Mouse (Mus musculus) MEL (cell line): Measurements from ENCODE around the gene Vmp1. TPM values are rescaled to one million over a fixed set of nuclear protein-coding genes. Genes with fewer than 3 reads are reported as not detected.

Experiments
- DNase-seq: peaks from one replicate; pipeline ENCODE4 v3.0.0; 2011; ENCODE audit warnings: low read depth, low spot score
- H3K27ac ChIP-seq: 2 replicates; pipeline ENCODE4 v1.5.1; 2012; ENCODE audit warnings: low read depth, mild to moderate bottlenecking, control low read depth, low read length, moderate library complexity; ENCODE audit not compliant: control insufficient read depth
- H3K27me3 ChIP-seq, 2 experiments: fragments of 150-350 bp in 1 of 2; sonication (generic) in 1 of 2; 2 replicates each; pipeline ENCODE4 v1.6.1; 2012; ENCODE audit warnings: low read length in 2 of 2, mild to moderate bottlenecking in 2 of 2, improper control_type of control experiment in 1 of 2, moderate library complexity in 1 of 2; ENCODE audit not compliant: insufficient read depth in 2 of 2, control insufficient read depth in 1 of 2
- H3K36me3 ChIP-seq, 2 experiments: 2 replicates each; pipeline ENCODE4 v1.6.1; 2012 to 2014; ENCODE audit warnings: low read length in 2 of 2, improper control_type of control experiment in 1 of 2, inconsistent platforms in 1 of 2, mild to moderate bottlenecking in 1 of 2; ENCODE audit not compliant: insufficient read depth in 2 of 2, control insufficient read depth in 1 of 2
- H3K4me1 ChIP-seq, 2 experiments: fragments of 150-350 bp in 1 of 2; sonication (generic) in 1 of 2; 2 replicates each; pipeline ENCODE4 v1.6.1; 2012; ENCODE audit warnings: low read length in 2 of 2, improper control_type of control experiment in 1 of 2, mild to moderate bottlenecking in 1 of 2; ENCODE audit not compliant: insufficient read depth in 2 of 2, control insufficient read depth in 1 of 2
- H3K4me3 ChIP-seq, 2 experiments: fragments of 150-350 bp in 1 of 2; sonication (generic) in 1 of 2; 2 replicates each; pipeline ENCODE4 v1.5.1; 2012; ENCODE audit warnings: low read depth in 2 of 2, low read length in 2 of 2, mild to moderate bottlenecking in 2 of 2, moderate library complexity in 2 of 2, control low read depth in 1 of 2, improper control_type of control experiment in 1 of 2; ENCODE audit not compliant: control insufficient read depth in 1 of 2, insufficient read depth in 1 of 2
- H3K79me2 ChIP-seq: 2 replicates; pipeline ENCODE4 v1.6.1; 2012; ENCODE audit warnings: mild to moderate bottlenecking, low read length, moderate library complexity; ENCODE audit not compliant: control insufficient read depth, poor library complexity, insufficient read depth
- H3K9ac ChIP-seq: 2 replicates; pipeline ENCODE4 v1.6.1; 2012; ENCODE audit warnings: low read depth, mild to moderate bottlenecking, control low read depth, low read length, moderate library complexity; ENCODE audit not compliant: control insufficient read depth, poor library complexity, severe bottlenecking
- H3K9me3 ChIP-seq: fragments of 150-350 bp; sonication (generic); replicated peaks from 2 replicates; pipeline ENCODE4 v1.6.1; 2012; ENCODE audit warnings: mild to moderate bottlenecking, low read length, improper control_type of control experiment, moderate library complexity; ENCODE audit not compliant: insufficient read depth
- BHLHE40 ChIP-seq: IDR thresholded peaks from 2 replicates; pipeline ENCODE4 v1.6.1; 2012; ENCODE audit warnings: low read depth, mild to moderate bottlenecking, inconsistent platforms, low read length, improper control_type of control experiment, borderline replicate concordance
- CHD1 ChIP-seq: IDR thresholded peaks from 2 replicates; pipeline ENCODE4 v1.6.1; 2012; ENCODE audit warnings: low read depth, mild to moderate bottlenecking, inconsistent platforms, low read length, improper control_type of control experiment
- CHD2 ChIP-seq: IDR thresholded peaks from 2 replicates; pipeline ENCODE4 v1.6.1; 2011; ENCODE audit warnings: low read length, improper control_type of control experiment
- E2F4 ChIP-seq: IDR thresholded peaks from 2 replicates; pipeline ENCODE4 v1.6.1; 2011; ENCODE audit warnings: low read depth, low read length, improper control_type of control experiment, borderline replicate concordance
- ELF1 ChIP-seq: IDR thresholded peaks from 2 replicates; pipeline ENCODE4 v1.6.1; 2014; ENCODE audit warnings: low read depth, mild to moderate bottlenecking, inconsistent platforms, low read length, improper control_type of control experiment, moderate library complexity
- EP300 ChIP-seq, 2 experiments: IDR thresholded peaks; 2 replicates each; pipeline ENCODE4 v1.6.1; 2011; ENCODE audit warnings: improper control_type of control experiment in 2 of 2, low read length in 2 of 2, low read depth in 1 of 2, mild to moderate bottlenecking in 1 of 2
- ETS1 ChIP-seq: IDR thresholded peaks from 2 replicates; pipeline ENCODE4 v1.6.1; 2012; ENCODE audit warnings: low read depth, mild to moderate bottlenecking, inconsistent platforms, low read length, improper control_type of control experiment, moderate library complexity
- GABPA ChIP-seq: IDR thresholded peaks from 2 replicates; pipeline ENCODE4 v1.6.1; 2012; ENCODE audit warnings: low read depth, mild to moderate bottlenecking, inconsistent platforms, low read length, improper control_type of control experiment, moderate library complexity
- GATA1 ChIP-seq: IDR thresholded peaks from 2 replicates; pipeline ENCODE4 v1.6.1; 2011; ENCODE audit warnings: low read depth, low read length, improper control_type of control experiment
- JUND ChIP-seq: IDR thresholded peaks from 2 replicates; pipeline ENCODE4 v1.6.1; 2011; ENCODE audit warnings: low read depth, mild to moderate bottlenecking, improper control_type of control experiment, low read length
- KAT2A ChIP-seq: conservative IDR thresholded peaks from 2 replicates; pipeline ENCODE4 v1.6.1; 2012; ENCODE audit warnings: low read depth, low read length, improper control_type of control experiment, inconsistent platforms
- MAFK ChIP-seq: IDR thresholded peaks from 2 replicates; pipeline ENCODE4 v1.6.1; 2011; ENCODE audit warnings: low read depth, mild to moderate bottlenecking, low read length, improper control_type of control experiment, borderline replicate concordance
- MAZ ChIP-seq: IDR thresholded peaks from 2 replicates; pipeline ENCODE4 v1.6.1; 2012; ENCODE audit warnings: low read depth, mild to moderate bottlenecking, inconsistent platforms, low read length, improper control_type of control experiment
- MXI1 ChIP-seq: IDR thresholded peaks from 2 replicates; pipeline ENCODE4 v1.6.1; 2011; ENCODE audit warnings: mild to moderate bottlenecking, low read depth, low read length, improper control_type of control experiment
- MYB ChIP-seq: IDR thresholded peaks from 2 replicates; pipeline ENCODE4 v1.6.1; 2011; ENCODE audit warnings: mild to moderate bottlenecking, low read depth, low read length, improper control_type of control experiment
- NELFE ChIP-seq: IDR thresholded peaks from 2 replicates; pipeline ENCODE4 v1.6.1; 2011; ENCODE audit warnings: low read depth, low read length, improper control_type of control experiment
- NRF1 ChIP-seq: IDR thresholded peaks from 2 replicates; pipeline ENCODE4 v1.6.1; 2014; ENCODE audit warnings: low read depth, mild to moderate bottlenecking, inconsistent platforms, low read length, improper control_type of control experiment, moderate library complexity; ENCODE audit not compliant: poor library complexity, insufficient read depth, severe bottlenecking
- POLR2A ChIP-seq, 2 experiments: IDR thresholded peaks; 2 replicates each; pipeline ENCODE4 v1.6.1; 2011 to 2012; ENCODE audit warnings: low read length in 2 of 2, mild to moderate bottlenecking in 2 of 2, control low read depth in 1 of 2, improper control_type of control experiment in 1 of 2, low read depth in 1 of 2, moderate library complexity in 1 of 2; ENCODE audit not compliant: control insufficient read depth in 1 of 2, insufficient read depth in 1 of 2, poor library complexity in 1 of 2
- POLR2AphosphoS5 ChIP-seq: IDR thresholded peaks from 2 replicates; pipeline ENCODE4 v1.6.1; 2012; ENCODE audit warnings: low read depth, borderline replicate concordance, mild to moderate bottlenecking, inconsistent platforms, low read length, moderate library complexity, mixed read lengths
- RAD21 ChIP-seq: IDR thresholded peaks from 2 replicates; pipeline ENCODE4 v1.6.1; 2011; ENCODE audit warnings: mild to moderate bottlenecking, low read depth, low read length, improper control_type of control experiment
- RCOR1 ChIP-seq: IDR thresholded peaks from 2 replicates; pipeline ENCODE4 v1.6.1; 2012; ENCODE audit warnings: low read depth, mild to moderate bottlenecking, inconsistent platforms, low read length, improper control_type of control experiment
- SIN3A ChIP-seq: IDR thresholded peaks from 2 replicates; pipeline ENCODE4 v1.6.1; 2012; ENCODE audit warnings: low read length, improper control_type of control experiment, inconsistent platforms
- SMC3 ChIP-seq: IDR thresholded peaks from 2 replicates; pipeline ENCODE4 v1.6.1; 2011; ENCODE audit warnings: low read depth, low read length, improper control_type of control experiment
- TAL1 ChIP-seq: IDR thresholded peaks from 2 replicates; pipeline ENCODE4 v1.6.1; 2012; ENCODE audit warnings: mild to moderate bottlenecking, inconsistent platforms, low read length, moderate library complexity, mixed read lengths
- TBP ChIP-seq: IDR thresholded peaks from 2 replicates; pipeline ENCODE4 v1.8.0; 2011; ENCODE audit warnings: low read depth, low read length, improper control_type of control experiment
- TCF12 ChIP-seq: IDR thresholded peaks from 2 replicates; pipeline ENCODE4 v1.6.1; 2014; ENCODE audit warnings: low read depth, mild to moderate bottlenecking, inconsistent platforms, low read length, improper control_type of control experiment, moderate library complexity
- UBTF ChIP-seq: IDR thresholded peaks from 2 replicates; pipeline ENCODE4 v1.6.1; 2012; ENCODE audit warnings: low read depth, mild to moderate bottlenecking, inconsistent platforms, low read length, improper control_type of control experiment, moderate library complexity, borderline replicate concordance; ENCODE audit not compliant: insufficient read depth
- USF1 ChIP-seq: IDR thresholded peaks from 2 replicates; pipeline ENCODE4 v1.6.1; 2014; ENCODE audit warnings: low read depth, mild to moderate bottlenecking, inconsistent platforms, low read length, improper control_type of control experiment, moderate library complexity
- USF2 ChIP-seq, 2 experiments: IDR thresholded peaks; 2 replicates each; pipeline ENCODE4 v1.6.1; 2011 to 2012; ENCODE audit warnings: improper control_type of control experiment in 2 of 2, low read length in 2 of 2, borderline replicate concordance in 1 of 2, inconsistent platforms in 1 of 2, low read depth in 1 of 2, mild to moderate bottlenecking in 1 of 2; ENCODE audit not compliant: insufficient read depth in 1 of 2
- ZC3H11A ChIP-seq: IDR thresholded peaks from 2 replicates; pipeline ENCODE4 v1.6.1; 2012; ENCODE audit warnings: low read depth, mild to moderate bottlenecking, inconsistent platforms, low read length, improper control_type of control experiment
- ZMIZ1 ChIP-seq: IDR thresholded peaks from 2 replicates; pipeline ENCODE4 v1.6.1; 2012; ENCODE audit warnings: low read depth, mild to moderate bottlenecking, inconsistent platforms, low read length, improper control_type of control experiment, moderate library complexity
- ZNF384 ChIP-seq: IDR thresholded peaks from 2 replicates; pipeline ENCODE4 v1.6.1; 2012; ENCODE audit warnings: low read depth, mild to moderate bottlenecking, inconsistent platforms, low read length, improper control_type of control experiment
- polyA plus RNA-seq, 2 experiments: library from polyadenylated mRNA; stranded (reverse) in 1 of 2; unstranded in 1 of 2; fragments of >175 nt in 1 of 2; fragments of >200 nt in 1 of 2; gene quantifications; 2 replicates each; pipeline versions ENCODE4 v1.2.1 to v1.2.4; 2012; ENCODE audit warnings: low replicate concordance in 2 of 2, low read depth in 1 of 2; ENCODE audit not compliant: insufficient read length in 2 of 2, insufficient read depth in 1 of 2, missing spikeins in 1 of 2
- total RNA-seq: library from RNA; depleted of rRNA; stranded (reverse); fragments of 300-350 nt; gene quantifications from 2 replicates; pipeline ENCODE4 v1.2.3, GENCODE M21; 2012

The Vmp1 gene
- total and polyA plus RNA-seq, 3 experiments, result 61.8 to 94.9 TPM; not detected in 1

- no peaks in the 10 kb centered on the region for H3K79me2 ChIP-seq
- TF ChIP-seq USF1, result peak; percentile 25; the same call in 1 of the 2 replicates
- no peak for TF ChIP-seq CHD1
- DNase-seq, result no peak
- no peaks in the 10 kb centered on the region for H3K9me3 ChIP-seq
- no peaks in the 10 kb centered on the region for H3K4me1 ChIP-seq
- no peak overlapping the region for H3K4me3 ChIP-seq
- no peaks in the 10 kb centered on the region for H3K27me3 ChIP-seq
- H3K36me3 ChIP-seq, result peaks cover 0 to 15% of the 10 kb centered on the region in 2 experiments; a peak in 2 of 4 replicates
- no peak overlapping the region for H3K27ac ChIP-seq
- no peak overlapping the region for H3K9ac ChIP-seq
Measured at GRCm38 (mm10) chr11:86553525-86553924, 130.1 kb downstream of the Vmp1 start.

- H3K79me2 ChIP-seq, result peaks cover 31% of the 10 kb centered on the region
- H3K4me1 ChIP-seq, result peaks cover 8 to 11% of the 10 kb centered on the region in 2 experiments
- no peak overlapping the region for H3K27ac ChIP-seq
- H3K9me3 ChIP-seq, result no peaks in the 10 kb centered on the region
- no peak overlapping the region for H3K9ac ChIP-seq
- peaks cover 5 to 16% of the 10 kb centered on the region in 2 experiments for H3K36me3 ChIP-seq
- no peak overlapping the region for H3K4me3 ChIP-seq
- no peaks in the 10 kb centered on the region for H3K27me3 ChIP-seq
- DNase-seq, result peak; percentile 86
- TF ChIP-seq POLR2AphosphoS5 (no peak), JUND (no peak), GATA1 (no peak), USF1 (no peak), USF2 (IDR thresholded peaks at IDR 0.05; ENCODE audit: borderline replicate concordance in 1 of 2, insufficient read depth in 1 of 2, low read depth in 1 of 2, low read length in 2 of 2) (no peak), ELF1 (no peak), MYB (no peak), MAFK (no peak), MXI1 (0 out of 2 replicates have a peak, but pooled peaks have one; percentile 27), ZMIZ1 (no peak), UBTF (no peak), E2F4 (no peak), ZNF384 (no peak), EP300 (IDR thresholded peaks at IDR 0.05; ENCODE audit: low read depth in 1 of 2, low read length in 2 of 2) (no peak), CHD1 (no peak), ZC3H11A (0 out of 2 replicates have a peak, but pooled peaks have one; percentile 2), KAT2A (no peak), SMC3 (peak; percentile 56), BHLHE40 (no peak), NRF1 (no peak), MAZ (no peak), RCOR1 (no peak), NELFE (no peak), ETS1 (no peak), SIN3A (peak; percentile 38; the same call in 1 of the 2 replicates), TAL1 (no peak), RAD21 (peak; percentile 42), POLR2A (IDR thresholded peaks at IDR 0.05; ENCODE audit: control insufficient read depth in 1 of 2, insufficient read depth in 1 of 2, low read depth in 1 of 2, low read length in 2 of 2, poor library complexity in 1 of 2) (no peak), GABPA (no peak), TCF12 (no peak), CHD2 (no peak), TBP (no peak)
Measured at GRCm38 (mm10) chr11:86547412-86547811, 136.2 kb downstream of the Vmp1 start.
